Mouse (Mus musculus) embryonic facial prominence, embryonic 11.5 days (tissue): ENCODE results near the gene Prl2c3. TPM values are rescaled to one million over a fixed set of nuclear protein-coding genes. Genes with fewer than 3 reads are reported as not detected.
"Not testable (repeated sequence)": the region's sequence is repeated elsewhere in the genome, so short reads cannot be mapped to it uniquely, and the experiment has no call there.

Experiments used
- ATAC-seq: fragments of 200-750 bp; cut with Nextera tagmentation; replicated peaks from 2 replicates; pipeline ENCODE4 v1.8.0; 2017; ENCODE audit warnings: low read depth; ENCODE audit not compliant: insufficient number of reproducible peaks, low FRiP score, low TSS enrichment
- DNase-seq: peaks from one replicate; pipeline ENCODE4 v3.0.0-alpha.2; 2015; ENCODE audit warnings: low spot score
- H3K27ac ChIP-seq: fragments of 300-500 bp; sonication (generic); replicated peaks from 2 replicates; pipeline ENCODE4 v1.5.1; 2014; ENCODE audit warnings: mild to moderate bottlenecking, low read depth, low read length, control low read depth
- H3K27me3 ChIP-seq: fragments of 300-500 bp; sonication (generic); 2 replicates; pipeline ENCODE4 v1.6.1; 2014; ENCODE audit warnings: mild to moderate bottlenecking, low read length, moderate library complexity, mixed read lengths; ENCODE audit not compliant: control insufficient read depth, insufficient read depth
- H3K36me3 ChIP-seq: fragments of 300-500 bp; sonication (generic); replicated peaks from 2 replicates; pipeline ENCODE4 v1.6.1; 2014; ENCODE audit warnings: low read depth, mild to moderate bottlenecking, low read length, moderate library complexity, mixed read lengths; ENCODE audit not compliant: control insufficient read depth, insufficient read depth
- H3K4me1 ChIP-seq: fragments of 300-500 bp; sonication (generic); 2 replicates; pipeline ENCODE4 v1.6.1; 2014; ENCODE audit warnings: low read length, mixed read lengths; ENCODE audit not compliant: control insufficient read depth, insufficient read depth
- H3K4me2 ChIP-seq: fragments of 300-500 bp; sonication (generic); 2 replicates; pipeline ENCODE4 v1.6.1; 2014; ENCODE audit warnings: low read depth, mild to moderate bottlenecking, control low read depth, low read length, moderate library complexity
- H3K4me3 ChIP-seq: fragments of 300-500 bp; sonication (generic); 2 replicates; pipeline ENCODE4 v1.5.1; 2014; ENCODE audit warnings: low read depth, low read length, control low read depth
- H3K9ac ChIP-seq: fragments of 300-500 bp; sonication (generic); replicated peaks from 2 replicates; pipeline ENCODE4 v1.6.1; 2014; ENCODE audit warnings: mild to moderate bottlenecking, control low read depth, low read length
- H3K9me3 ChIP-seq: fragments of 300-500 bp; sonication (generic); replicated peaks from 2 replicates; pipeline ENCODE4 v1.6.1; 2016; ENCODE audit warnings: mild to moderate bottlenecking, low read length, inconsistent platforms, mixed read lengths; ENCODE audit not compliant: control insufficient read depth
- WGBS: fragments of 180-500 bp; shearing (Covaris S2); extraction: QIAGEN DNeasy Blood & Tissue Kit; methylation state at CpG from one replicate; pipeline ENCODE4 v1.1.7; 2014; 5-methylcytosine and 5-hydroxymethylcytosine counted together
- polyA plus RNA-seq: library from polyadenylated mRNA; unstranded; fragments of >200 nt; fragmentation: Nextera tagmentation; extraction: Ambion mirVana; gene quantifications from 2 replicates; pipeline ENCODE4 v1.2.1, GENCODE M21; 2014

The Prl2c3 gene
- polyA plus RNA-seq, 1 experiment from 2014 or later = not detected

DNA sequence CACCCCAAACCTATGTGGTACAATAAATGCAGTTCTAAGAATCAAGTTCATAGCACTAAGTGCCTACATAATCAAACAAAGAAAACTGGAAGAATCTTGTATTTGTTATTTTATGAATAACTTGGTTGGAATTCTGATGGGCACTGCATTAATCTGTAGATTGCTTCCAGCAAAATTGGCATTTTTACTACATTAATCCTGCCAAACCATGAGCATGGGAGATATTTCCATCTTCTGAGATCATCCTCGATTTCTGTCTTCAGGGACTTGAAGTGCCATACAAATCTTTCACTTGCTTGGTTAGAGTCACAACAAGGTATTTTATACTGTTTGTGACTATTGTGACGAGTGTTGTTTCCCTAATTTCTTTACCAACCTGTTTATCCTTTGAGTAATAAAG, 9.7 kb upstream of the Prl2c3 start:
- Histone ChIP-seq H3K9me3 (no peaks in the 10 kb centered on the region), H3K27ac (no peak overlapping the region), H3K4me3 (no peak overlapping the region), H3K4me1 (no peaks in the 10 kb centered on the region), H3K27me3 (no peaks in the 10 kb centered on the region), H3K4me2 (no peak overlapping the region), H3K9ac (no peak overlapping the region), H3K36me3 (no peaks in the 10 kb centered on the region)
- WGBS = 62% methylated on average over 2 of the region's 2 CpGs
- DNase-seq (no peak), ATAC-seq (no peak)

DNA sequence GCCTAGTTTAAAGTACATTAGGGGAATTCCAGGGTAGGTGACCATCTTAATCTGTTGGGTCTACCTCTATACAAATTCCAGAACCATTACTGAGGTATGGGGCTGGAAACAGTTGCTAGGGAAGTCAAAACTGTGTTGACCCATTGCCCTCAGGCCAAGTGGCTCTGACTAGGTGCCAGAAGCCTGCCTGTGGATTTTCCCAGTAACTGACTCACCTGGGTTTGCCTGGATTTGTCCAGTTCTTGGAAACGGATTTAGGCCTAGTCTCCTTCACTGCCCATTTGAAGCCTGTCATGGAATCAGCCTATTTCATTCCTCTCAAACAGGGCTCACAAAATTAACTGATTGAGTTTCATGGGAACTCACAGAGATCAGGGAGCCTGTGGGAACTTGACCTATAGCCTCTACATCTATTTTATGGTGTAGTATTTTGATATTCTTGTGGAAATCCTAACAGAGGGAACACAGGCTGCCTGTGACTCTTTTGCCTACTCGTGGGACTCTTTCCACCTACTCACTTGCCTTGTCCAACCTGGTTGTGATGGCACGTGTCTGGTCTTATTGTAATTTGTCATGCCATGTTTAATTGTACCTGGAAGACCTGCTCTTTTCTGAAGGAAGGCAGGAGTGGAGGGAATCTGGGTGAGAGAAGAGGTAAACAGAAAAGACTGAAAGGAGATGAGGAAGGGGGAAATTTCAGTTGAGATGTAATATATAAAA, 9.1 kb upstream of the Prl2c3 start:
- WGBS = 70% methylated on average over 3 of the region's 3 CpGs
- H3K4me2 ChIP-seq, ATAC-seq, DNase-seq, H3K27me3 ChIP-seq, H3K4me1 ChIP-seq, H3K9me3 ChIP-seq, H3K9ac ChIP-seq, H3K27ac ChIP-seq, H3K4me3 ChIP-seq, H3K36me3 ChIP-seq: not testable (repeated sequence)

DNA sequence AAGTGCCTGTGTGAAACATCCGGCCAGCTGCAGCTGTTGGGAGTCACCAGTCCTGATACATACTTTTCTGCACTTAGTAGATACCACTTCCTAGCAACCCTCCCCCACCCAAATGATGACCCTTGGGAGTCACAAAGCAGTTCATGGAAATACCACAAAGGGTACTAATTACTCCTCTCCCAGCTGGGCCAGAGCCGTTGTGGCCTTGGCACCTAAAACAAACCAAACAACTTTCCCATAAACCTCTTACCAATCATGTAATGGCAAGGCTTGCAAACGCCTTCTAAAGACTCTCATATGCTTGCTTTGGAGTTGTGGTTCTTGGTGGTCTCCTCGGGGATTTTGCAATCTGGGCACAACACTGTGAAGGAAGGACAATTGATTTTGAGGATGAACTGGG, 6.6 kb upstream of the Prl2c3 start:
- not testable (repeated sequence) for H3K4me1 ChIP-seq, H3K27me3 ChIP-seq, ATAC-seq, H3K4me3 ChIP-seq, H3K27ac ChIP-seq, H3K36me3 ChIP-seq, H3K9ac ChIP-seq, H3K9me3 ChIP-seq, DNase-seq, H3K4me2 ChIP-seq
- WGBS = 67% methylated on average over 4 of the region's 4 CpGs

DNA sequence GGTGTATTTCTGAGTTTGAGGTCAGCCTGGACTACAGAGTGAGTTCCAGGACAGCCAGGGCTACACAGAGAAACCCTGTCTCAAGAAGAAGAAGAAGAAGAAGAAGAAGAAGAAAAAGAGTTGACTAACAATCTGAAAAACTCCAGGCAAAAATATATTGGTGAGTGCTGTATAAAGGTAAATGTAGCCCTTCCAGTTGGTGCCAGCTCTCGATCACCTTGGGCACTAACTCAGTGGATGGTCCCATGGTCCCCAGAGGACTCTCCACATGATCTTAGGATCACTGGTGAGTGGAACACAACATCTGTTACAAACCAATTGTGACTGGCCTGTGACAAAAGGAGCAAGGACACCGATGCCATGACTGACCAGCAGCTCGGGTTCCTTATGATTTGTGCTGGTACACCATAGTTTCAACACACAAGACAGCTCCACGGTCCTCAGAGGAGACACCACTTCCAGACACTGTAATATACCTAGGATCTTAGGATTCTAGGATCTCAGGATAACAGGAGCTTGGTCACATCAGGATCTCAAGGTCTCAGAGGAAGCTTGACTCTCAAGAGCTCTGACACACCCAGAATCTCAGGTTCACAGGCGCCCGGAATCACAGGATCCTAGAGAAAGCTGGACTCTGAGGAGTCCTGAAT, 30.3 kb downstream of the Prl2c3 start:
- not testable (repeated sequence) for ATAC-seq, H3K4me3 ChIP-seq, DNase-seq, H3K36me3 ChIP-seq, H3K27ac ChIP-seq, H3K4me2 ChIP-seq, H3K27me3 ChIP-seq, H3K9me3 ChIP-seq, H3K4me1 ChIP-seq, H3K9ac ChIP-seq
- WGBS = 79% methylated on average over 6 of the region's 6 CpGs

Other genes starting within 250 kb of the Prl2c3 start
- 7.8 and 8.8 TPM in 2 replicates for gene Ero1lb, start 234.2 kb downstream of the Prl2c3 start, polyA plus RNA-seq
- not detected in 2 replicates for gene Prl2c2, start 205.3 kb upstream of the Prl2c3 start, polyA plus RNA-seq